Mouse (Mus musculus) embryonic facial prominence, embryonic 15.5 days (tissue): ENCODE results near the gene Speer4e. TPM values are rescaled to one million over a fixed set of nuclear protein-coding genes. Genes with fewer than 3 reads are reported as not detected.
"Not testable (repeated sequence)": the region's sequence is repeated elsewhere in the genome, so short reads cannot be mapped to it uniquely, and the experiment has no call there.

Source experiments
- ATAC-seq: fragments of 200-750 bp; cut with Nextera tagmentation; 2 replicates; pipeline ENCODE4 v1.8.0; 2017; ENCODE audit warnings: low read depth, moderate TSS enrichment; ENCODE audit not compliant: insufficient number of reproducible peaks, low FRiP score, low TSS enrichment
- H3K27ac ChIP-seq: fragments of 300-500 bp; sonication (generic); replicated peaks from 2 replicates; pipeline ENCODE4 v1.5.1; 2015; ENCODE audit warnings: mild to moderate bottlenecking, inconsistent platforms
- H3K27me3 ChIP-seq: fragments of 300-500 bp; sonication (generic); 2 replicates; pipeline ENCODE4 v1.6.1; 2015; ENCODE audit warnings: inconsistent platforms
- H3K36me3 ChIP-seq: fragments of 300-500 bp; sonication (generic); 2 replicates; pipeline ENCODE4 v1.6.1; 2015; ENCODE audit warnings: mild to moderate bottlenecking, inconsistent platforms
- H3K4me1 ChIP-seq: fragments of 300-500 bp; sonication (generic); 2 replicates; pipeline ENCODE4 v1.6.1; 2015; ENCODE audit warnings: inconsistent platforms
- H3K4me2 ChIP-seq: fragments of 300-500 bp; sonication (generic); replicated peaks from 2 replicates; pipeline ENCODE4 v1.6.1; 2015; ENCODE audit warnings: mild to moderate bottlenecking, inconsistent platforms
- H3K4me3 ChIP-seq: fragments of 300-500 bp; sonication (generic); replicated peaks from 2 replicates; pipeline ENCODE4 v1.5.1; 2015; ENCODE audit warnings: mild to moderate bottlenecking, inconsistent platforms
- H3K9ac ChIP-seq: fragments of 300-500 bp; sonication (generic); 2 replicates; pipeline ENCODE4 v1.6.1; 2015; ENCODE audit warnings: inconsistent platforms
- H3K9me3 ChIP-seq: fragments of 300-500 bp; sonication (generic); replicated peaks from 2 replicates; pipeline ENCODE4 v1.6.1; 2016; ENCODE audit warnings: inconsistent platforms
- WGBS: fragments of 180-500 bp; shearing (Covaris S2); methylation state at CpG from one replicate; pipeline ENCODE4 v1.1.7; 2015; 5-methylcytosine and 5-hydroxymethylcytosine counted together
- polyA plus RNA-seq: library from polyadenylated mRNA; unstranded; fragments of >200 nt; fragmentation: Nextera tagmentation; extraction: Ambion mirVana; gene quantifications from 2 replicates; pipeline ENCODE4 v1.2.1, GENCODE M21; 2015

Gene Speer4e
- not detected in 2 replicates for polyA plus RNA-seq

GRCm38 (mm10) chr5:14938329-14938728, at the start of gene Speer4e:
Gene Speer4e (minus strand): TSS chr5:14938429.
- 50% methylated on average over 1 of the region's 1 CpGs for WGBS
- not testable (repeated sequence) for H3K4me3 ChIP-seq, H3K4me2 ChIP-seq, H3K4me1 ChIP-seq, H3K27me3 ChIP-seq, H3K27ac ChIP-seq, ATAC-seq, H3K36me3 ChIP-seq, H3K9ac ChIP-seq, H3K9me3 ChIP-seq

GRCm38 (mm10) chr5:14986649-14987387, 48.6 kb upstream of the Speer4e start:
- H3K4me2 ChIP-seq, H3K9ac ChIP-seq, H3K4me1 ChIP-seq, H3K27me3 ChIP-seq, H3K36me3 ChIP-seq, H3K4me3 ChIP-seq, H3K27ac ChIP-seq, H3K9me3 ChIP-seq: not testable (repeated sequence)
- whole genome bisulfite sequencing: 41% methylated on average over 6 of the region's 6 CpGs
- ATAC-seq: peak; percentile 69; the same call in 1 of the 2 replicates

- H3K9ac ChIP-seq, H3K4me2 ChIP-seq, H3K4me3 ChIP-seq, ATAC-seq, H3K9me3 ChIP-seq, H3K27ac ChIP-seq, H3K36me3 ChIP-seq, H3K4me1 ChIP-seq, H3K27me3 ChIP-seq: not testable (repeated sequence)
- WGBS: 27% methylated on average over 1 of the region's 1 CpGs
These were observed 40.6 kb upstream of the Speer4e start, which contains the start of gene Gm10354 for GRCm38 (mm10) chr5:14978835-14979234. Gene Gm10354 (minus strand): TSS chr5:14978935.

GRCm38 (mm10) chr5:14977368-14977767, 39.1 kb upstream of the Speer4e start:
- H3K4me3 ChIP-seq, H3K9ac ChIP-seq, H3K4me2 ChIP-seq, ATAC-seq, H3K4me1 ChIP-seq, H3K36me3 ChIP-seq, H3K9me3 ChIP-seq, H3K27me3 ChIP-seq, H3K27ac ChIP-seq: not testable (repeated sequence)
- WGBS: 69% methylated on average over 4 of the region's 4 CpGs

- WGBS: 67% methylated on average over 4 of the region's 4 CpGs
- H3K9ac ChIP-seq, H3K27me3 ChIP-seq, H3K4me2 ChIP-seq, H3K27ac ChIP-seq, H3K4me1 ChIP-seq, H3K4me3 ChIP-seq, ATAC-seq, H3K36me3 ChIP-seq, H3K9me3 ChIP-seq: not testable (repeated sequence)
These were observed 37.1 kb upstream of the Speer4e start for GRCm38 (mm10) chr5:14975294-14975693.

- not testable (repeated sequence) for H3K27me3 ChIP-seq, ATAC-seq, H3K36me3 ChIP-seq, H3K9ac ChIP-seq, H3K4me3 ChIP-seq, H3K9me3 ChIP-seq, H3K4me1 ChIP-seq, H3K27ac ChIP-seq, H3K4me2 ChIP-seq
- WGBS: 70% methylated on average over 3 of the region's 3 CpGs
These were observed 34.6 kb upstream of the Speer4e start for GRCm38 (mm10) chr5:14972841-14973240.

- H3K27ac ChIP-seq, H3K4me3 ChIP-seq, H3K36me3 ChIP-seq, H3K9ac ChIP-seq, H3K27me3 ChIP-seq, ATAC-seq, H3K4me2 ChIP-seq, H3K4me1 ChIP-seq: not testable (repeated sequence)
- H3K9me3 ChIP-seq: 0 out of 2 replicates have a peak, but pooled peaks cover 13% of the 10 kb centered on the region
- 80% methylated on average over 13 of the region's 13 CpGs for WGBS
These were observed 25.6 kb upstream of the Speer4e start for GRCm38 (mm10) chr5:14963821-14964220.

- H3K4me2 ChIP-seq, H3K27ac ChIP-seq, H3K9ac ChIP-seq, H3K36me3 ChIP-seq, H3K4me1 ChIP-seq, H3K4me3 ChIP-seq, H3K27me3 ChIP-seq: not testable (repeated sequence)
- H3K9me3 ChIP-seq: 0 out of 2 replicates have a peak, but pooled peaks cover 13% of the 10 kb centered on the region
- WGBS: 78% methylated on average over 4 of the region's 4 CpGs
- ATAC-seq: peak; percentile 63; the same call in 1 of the 2 replicates
These were observed 23.3 kb upstream of the Speer4e start for GRCm38 (mm10) chr5:14961502-14961901.

GRCm38 (mm10) chr5:14955928-14956706, 17.9 kb upstream of the Speer4e start:
- WGBS: 90% methylated on average over 1 of the region's 1 CpGs
- not testable (repeated sequence) for H3K9ac ChIP-seq, H3K36me3 ChIP-seq, H3K27me3 ChIP-seq, H3K4me3 ChIP-seq, H3K4me2 ChIP-seq, H3K4me1 ChIP-seq, H3K27ac ChIP-seq, H3K9me3 ChIP-seq
- peak; percentile 65; the same call in 1 of the 2 replicates for ATAC-seq

GRCm38 (mm10) chr5:14953587-14953986, 15.4 kb upstream of the Speer4e start:
- H3K27ac ChIP-seq, H3K9ac ChIP-seq, ATAC-seq, H3K4me1 ChIP-seq, H3K4me2 ChIP-seq, H3K4me3 ChIP-seq, H3K36me3 ChIP-seq, H3K27me3 ChIP-seq, H3K9me3 ChIP-seq: not testable (repeated sequence)

GRCm38 (mm10) chr5:14952749-14953148, 14.5 kb upstream of the Speer4e start:
- H3K27ac ChIP-seq, H3K4me1 ChIP-seq, H3K36me3 ChIP-seq, ATAC-seq, H3K4me2 ChIP-seq, H3K9ac ChIP-seq, H3K4me3 ChIP-seq, H3K27me3 ChIP-seq: not testable (repeated sequence)
- H3K9me3 ChIP-seq: peaks cover 14% of the 10 kb centered on the region
- WGBS: 71% methylated on average over 3 of the region's 3 CpGs
